21 mouse cellular contexts compared by ENCODE assay signal in the genomic region with DNA sequence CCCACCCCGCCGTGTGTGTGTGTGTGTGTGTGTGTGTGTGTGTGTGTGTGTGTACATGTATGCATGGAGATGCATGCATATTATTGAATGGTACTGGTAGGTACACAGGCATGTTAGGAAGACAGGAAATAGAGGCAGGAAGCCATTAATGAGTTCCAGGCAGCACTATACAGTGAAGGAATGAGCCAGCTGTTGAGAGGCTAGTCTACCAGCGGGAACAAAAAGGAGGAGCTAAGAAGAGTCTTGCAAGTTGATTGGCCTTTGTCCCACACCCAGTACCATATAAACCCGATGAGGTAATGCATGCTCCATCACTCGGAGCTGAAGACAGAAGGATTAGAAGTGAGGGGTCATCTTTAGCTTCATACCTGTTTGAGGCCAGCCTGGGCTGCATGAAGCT. TPM values are rescaled to one million over a fixed set of nuclear protein-coding genes. Genes with fewer than 3 reads are reported as not detected.
A peak's percentile ranks its signal among the peaks of the same experiment; 100 is the strongest.
DNase-seq lines count a peak whose midpoint lies in the region; ATAC-seq and TF ChIP-seq lines count a peak whose summit lies in the region.
"Had no signal": no experiment of that assay in that cellular context is flagged by ENCODE, and none has a peak within 500 bp of the region (broad histone marks: within the 10 kb centered on the region; RNA-seq: fewer than 3 reads in every experiment).

No protein-coding gene starts in this region.

- H3K9me3 ChIP-seq in lung, embryonic 16.5 days (ENCODE audit: control insufficient read depth, low read length), result no peaks in the 10 kb centered on the region
- H3K9me3 ChIP-seq in embryonic facial prominence, embryonic 10.5 days, result no peaks in the 10 kb centered on the region
- no peaks in the 10 kb centered on the region for H3K9me3 ChIP-seq in hindbrain, embryonic 14.5 days (ENCODE audit: control insufficient read depth, low read length)
- H3K9me3 ChIP-seq in limb, embryonic 14.5 days (ENCODE audit: control insufficient read depth, low read length), result no peaks in the 10 kb centered on the region
- H3K9me3 ChIP-seq: forebrain, embryonic 13.5 days; G1E; kidney, embryonic 15.5 days; limb, embryonic 13.5 days had no signal

- peaks cover 11% of the 10 kb centered on the region for H3K36me3 ChIP-seq in lung, embryonic 16.5 days (ENCODE audit: control insufficient read depth, insufficient read depth, low read length)
- H3K36me3 ChIP-seq in embryonic facial prominence, embryonic 10.5 days (replicated peaks), result peaks cover 71% of the 10 kb centered on the region
- peaks cover 70% of the 10 kb centered on the region for H3K36me3 ChIP-seq in hindbrain, embryonic 14.5 days (replicated peaks; ENCODE audit: control insufficient read depth, insufficient read depth)
- H3K36me3 ChIP-seq in limb, embryonic 14.5 days (ENCODE audit: control insufficient read depth, insufficient read depth, low read length), result peaks cover 53% of the 10 kb centered on the region

- no peak overlapping the region for H3K27ac ChIP-seq in lung, embryonic 16.5 days (ENCODE audit: low read length)
- peak overlapping the region; percentile 77 for H3K27ac ChIP-seq in embryonic facial prominence, embryonic 10.5 days (replicated peaks)
- H3K27ac ChIP-seq in hindbrain, embryonic 14.5 days, result peak overlapping the region; percentile 0; the same call in 1 of the 2 replicates
- H3K27ac ChIP-seq in limb, embryonic 14.5 days (replicated peaks; ENCODE audit: low read depth, low read length), result no peak overlapping the region
- H3K27ac ChIP-seq: forebrain, embryonic 13.5 days; kidney, embryonic 15.5 days; limb, embryonic 13.5 days had no signal

- H3K27me3 ChIP-seq in lung, embryonic 16.5 days (ENCODE audit: control insufficient read depth, insufficient read depth, low read depth, low read length), result no peaks in the 10 kb centered on the region
- no peaks in the 10 kb centered on the region for H3K27me3 ChIP-seq in embryonic facial prominence, embryonic 10.5 days (replicated peaks; ENCODE audit: low read depth, poor library complexity, severe bottlenecking)
- no peaks in the 10 kb centered on the region for H3K27me3 ChIP-seq in hindbrain, embryonic 14.5 days (ENCODE audit: control insufficient read depth, insufficient read depth, low read length)
- no peaks in the 10 kb centered on the region for H3K27me3 ChIP-seq in limb, embryonic 14.5 days (ENCODE audit: control insufficient read depth, insufficient read depth, low read length)
- H3K27me3 ChIP-seq: forebrain, embryonic 13.5 days; kidney, embryonic 15.5 days; limb, embryonic 13.5 days had no signal

- H3K9ac ChIP-seq in lung, embryonic 16.5 days (ENCODE audit: low read length), result no peak overlapping the region
- no peak overlapping the region for H3K9ac ChIP-seq in hindbrain, embryonic 14.5 days
- H3K9ac ChIP-seq in limb, embryonic 14.5 days (ENCODE audit: low read depth, low read length, severe bottlenecking), result no peak overlapping the region
- H3K9ac ChIP-seq: forebrain, embryonic 13.5 days; kidney, embryonic 15.5 days; limb, embryonic 13.5 days; liver, postnatal 0 days had no signal

- no peak for TF ChIP-seq POLR2A in limb, embryonic 14.5 days (IDR thresholded peaks at IDR 0.05; ENCODE audit: borderline replicate concordance, extremely low read depth, insufficient read depth, insufficient read length)

- peak; percentile 32; the same call in 1 of the 2 replicates for ATAC-seq in lung, embryonic 16.5 days (ENCODE audit: low read depth)
- ATAC-seq in hindbrain, embryonic 14.5 days (ENCODE audit: low FRiP score), result no peak
- ATAC-seq in limb, embryonic 14.5 days (ENCODE audit: low FRiP score, low read depth), result peak; percentile 60; the same call in 1 of the 2 replicates
- ATAC-seq in cerebellum, adult (ENCODE audit: insufficient number of reproducible peaks, low FRiP score, low TSS enrichment), result no peak
- ATAC-seq: CD4-positive, CD25-positive, alpha-beta regulatory T cell, adult 4 months; forebrain, embryonic 13.5 days; liver, postnatal 0 days; midbrain, embryonic 16.5 days had no signal

- H3K4me2 ChIP-seq in lung, embryonic 16.5 days (ENCODE audit: low read depth, low read length), result no peak overlapping the region
- no peak overlapping the region for H3K4me2 ChIP-seq in hindbrain, embryonic 14.5 days (replicated peaks)
- no peak overlapping the region for H3K4me2 ChIP-seq in limb, embryonic 14.5 days (replicated peaks; ENCODE audit: low read depth, low read length, severe bottlenecking)
- H3K4me2 ChIP-seq: forebrain, embryonic 13.5 days; kidney, embryonic 15.5 days; limb, embryonic 13.5 days had no signal

- 54% methylated on average over 5 of the region's 5 CpGs for WGBS in lung, embryonic 16.5 days
- 63% methylated on average over 4 of the region's 5 CpGs for WGBS in embryonic facial prominence, embryonic 10.5 days
- 60% methylated on average over 3 of the region's 5 CpGs for WGBS in hindbrain, embryonic 14.5 days
- 43% methylated on average over 4 of the region's 5 CpGs for WGBS in limb, embryonic 14.5 days

- DNase-seq in lung, postnatal 14 days, result no peak
- no peak for DNase-seq in embryonic facial prominence, embryonic 10.5 days (ENCODE audit: low spot score)
- DNase-seq in hindbrain, embryonic 14.5 days (ENCODE audit: low spot score), result no peak
- DNase-seq in limb, embryonic 14.5 days (ENCODE audit: low spot score), result peak; percentile 62
- DNase-seq in left cerebral cortex, postnatal 36 days (ENCODE audit: low spot score in 2 of 2), result no peak
- no peak for DNase-seq in left cerebral cortex, adult 8-10 months (ENCODE audit: low spot score in 2 of 2)
- DNase-seq: adrenal gland, postnatal 10 days; cerebellum, adult 11-12 months; cerebellum, postnatal 36 days; gastrocnemius, postnatal 25 days; heart, postnatal 10 days; liver, postnatal 0 days; thymus, adult 2 months had no signal

- intact Hi-C loops in left cerebral cortex, postnatal 36 days (cut with DNase I), result no loop called here

- no peak overlapping the region for H3K4me3 ChIP-seq in lung, embryonic 16.5 days (ENCODE audit: low read length)
- no peak overlapping the region for H3K4me3 ChIP-seq in embryonic facial prominence, embryonic 10.5 days
- no peak overlapping the region for H3K4me3 ChIP-seq in hindbrain, embryonic 14.5 days (replicated peaks; ENCODE audit: low read length)
- no peak overlapping the region for H3K4me3 ChIP-seq in limb, embryonic 14.5 days (replicated peaks; ENCODE audit: low read length)
- H3K4me3 ChIP-seq: forebrain, embryonic 13.5 days; kidney, embryonic 15.5 days; limb, embryonic 13.5 days had no signal

- no peaks in the 10 kb centered on the region for H3K4me1 ChIP-seq in lung, embryonic 16.5 days (replicated peaks; ENCODE audit: control insufficient read depth, insufficient read depth, low read length)
- H3K4me1 ChIP-seq in embryonic facial prominence, embryonic 10.5 days, result peaks cover 32% of the 10 kb centered on the region
- H3K4me1 ChIP-seq in hindbrain, embryonic 14.5 days (replicated peaks; ENCODE audit: control insufficient read depth, insufficient read depth, low read length), result no peaks in the 10 kb centered on the region; the same call in 1 of the 2 replicates
- H3K4me1 ChIP-seq in limb, embryonic 14.5 days (ENCODE audit: control insufficient read depth, insufficient read depth, low read length), result no peaks in the 10 kb centered on the region
- H3K4me1 ChIP-seq: limb, embryonic 13.5 days had no signal

RNA-seq across cellular contexts. Expression of a gene that starts 39.7 kb away (rescaled TPM):
- 4.3 and 5.0 TPM in 2 replicates for polyA plus RNA-seq in lung, embryonic 16.5 days (2015; fragmentation: Nextera tagmentation; extraction: Ambion mirVana)
- polyA plus RNA-seq in embryonic facial prominence, embryonic 10.5 days (2016; fragmentation: Nextera tagmentation; extraction: Ambion mirVana), result 5.4 and 5.8 TPM in 2 replicates
- polyA plus RNA-seq in hindbrain, embryonic 14.5 days (2014; fragmentation: Nextera tagmentation; extraction: Ambion mirVana), result 1.2 TPM in 2 replicates
- 3.6 and 3.8 TPM in 2 replicates for polyA plus RNA-seq in limb, embryonic 14.5 days (2012; rRNA removed)
- 3.2 and 5.6 TPM in 2 replicates for polyA plus RNA-seq in limb, embryonic 14.5 days (2014; fragmentation: Nextera tagmentation; extraction: Ambion mirVana)
- total RNA-seq in left cerebral cortex, postnatal 36 days (2021), result 1 to 10 TPM; 2.6 to 2.8 TPM
- total RNA-seq in left cerebral cortex, adult 8-10 months (2022), result 1 to 10 TPM; 2.8 to 5.6 (median 4.7) TPM
- total RNA-seq: G1E had no signal
- polyA plus RNA-seq: G1E had no signal

Comparison
In these comparisons a context has a peak if more than half of its experiments do, and no peak if none do; other contexts are left out.
1. ATAC-seq: peak in lung, embryonic 16.5 days (single experiment) and limb, embryonic 14.5 days (single experiment); none in hindbrain, embryonic 14.5 days (single experiment) and cerebellum, adult (single experiment).
2. H3K27ac ChIP-seq: peak in embryonic facial prominence, embryonic 10.5 days (single experiment) and hindbrain, embryonic 14.5 days (single experiment); none in lung, embryonic 16.5 days (single experiment) and limb, embryonic 14.5 days (single experiment).